Comparison of ENCODE assay signal across 28 mouse cellular contexts in the genomic region with DNA sequence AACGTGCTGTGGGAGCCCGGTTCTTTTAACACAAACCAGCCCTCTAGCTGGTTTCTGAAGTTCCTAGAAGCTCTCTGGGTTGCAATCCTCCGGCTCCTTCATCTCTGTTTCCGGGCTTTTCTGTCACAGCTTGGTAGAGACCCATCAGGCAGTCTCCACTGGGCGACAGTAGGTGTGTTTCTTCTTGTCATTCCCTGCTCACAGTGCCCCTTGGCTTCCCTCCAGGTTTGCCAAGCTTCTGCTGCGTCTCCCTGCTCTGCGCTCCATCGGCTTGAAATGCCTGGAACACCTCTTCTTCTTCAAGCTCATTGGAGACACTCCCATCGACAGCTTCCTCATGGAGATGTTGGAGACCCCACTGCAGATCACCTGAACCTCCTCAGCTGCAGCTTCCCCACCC. TPM values are rescaled to one million over a fixed set of nuclear protein-coding genes. Genes with fewer than 3 reads are reported as not detected.
DNase-seq lines count a peak whose midpoint lies in the region; ATAC-seq and TF ChIP-seq lines count a peak whose summit lies in the region.
"Had no signal": no experiment of that assay in that cellular context is flagged by ENCODE, and none has a peak within 500 bp of the region (broad histone marks: within the 10 kb centered on the region; RNA-seq: fewer than 3 reads in every experiment).

No protein-coding gene starts in this region.

- WGBS in cerebellum, adult 2 months, result 18% methylated on average over 9 of the region's 9 CpGs
- 53% methylated on average over 9 of the region's 9 CpGs for WGBS in heart, embryonic 13.5 days
- WGBS in midbrain, postnatal 0 days, result 79% methylated on average over 9 of the region's 9 CpGs
- 83% methylated on average over 9 of the region's 9 CpGs for WGBS in midbrain, embryonic 10.5 days

- H3K27me3 ChIP-seq in cerebellum, adult 2 months (ENCODE audit: control insufficient read depth, insufficient read depth, low read length), result no peaks in the 10 kb centered on the region
- H3K27me3 ChIP-seq in heart, embryonic 13.5 days (replicated peaks), result peaks cover 51% of the 10 kb centered on the region
- no peaks in the 10 kb centered on the region for H3K27me3 ChIP-seq in midbrain, postnatal 0 days (ENCODE audit: insufficient read depth, low read length)
- H3K27me3 ChIP-seq in midbrain, embryonic 10.5 days (ENCODE audit: low read depth, poor library complexity, severe bottlenecking), result peaks cover 17% of the 10 kb centered on the region
- H3K27me3 ChIP-seq: hindbrain, embryonic 15.5 days; stomach, embryonic 15.5 days had no signal

- no peak for TF ChIP-seq POLR2A in cerebellum, adult 2 months (IDR thresholded peaks at IDR 0.05; ENCODE audit: borderline replicate concordance, insufficient read depth, low read length)

- peak; percentile 16 to 23 for DNase-seq in cerebellum, adult 2 months
- DNase-seq in cerebellum, adult 9-10 months, result no peak
- DNase-seq in heart, postnatal 10 days, result no peak
- DNase-seq in midbrain, postnatal 0 days (ENCODE audit: low spot score), result peak; percentile 13
- no peak for DNase-seq in midbrain, embryonic 10.5 days (ENCODE audit: low spot score)
- DNase-seq in adrenal gland, postnatal 36 days, result peak; percentile 29
- no peak for DNase-seq in liver
- DNase-seq: gastrocnemius, postnatal 14 days; kidney, adult 18-20 months; kidney, postnatal 36 days; layer of hippocampus, postnatal 36 days; lung, embryonic 14.5 days; lung, postnatal 14 days had no signal

- H3K27ac ChIP-seq in cerebellum, adult 2 months (ENCODE audit: insufficient read depth, low read length), result no peak overlapping the region
- H3K27ac ChIP-seq in heart, embryonic 13.5 days (replicated peaks), result no peak overlapping the region
- H3K27ac ChIP-seq in midbrain, postnatal 0 days (ENCODE audit: low read depth, low read length), result no peak overlapping the region
- no peak overlapping the region for H3K27ac ChIP-seq in midbrain, embryonic 10.5 days (replicated peaks)
- H3K27ac ChIP-seq: embryonic facial prominence, embryonic 12.5 days; heart, embryonic 10.5 days; hindbrain, embryonic 15.5 days; layer of hippocampus, adult 2 months; liver, embryonic 15.5 days; midbrain, embryonic 15.5 days; stomach, embryonic 15.5 days had no signal

- TF ChIP-seq CTCF in cerebellum, adult 2 months (IDR thresholded peaks at IDR 0.05; ENCODE audit: borderline replicate concordance, insufficient read depth, low read depth, low read length), result no peak
- no peak for TF ChIP-seq CTCF in midbrain, postnatal 0 days (IDR thresholded peaks at IDR 0.05)

- intact Hi-C loops in heart, postnatal 10 days (cut with DNase I), result loop anchor here (5.0 kb wide), 1 partner anchor 67 kb away; no protein-coding TSS in a partner anchor

- no peak overlapping the region for H3K9ac ChIP-seq in heart, embryonic 13.5 days
- no peak overlapping the region for H3K9ac ChIP-seq in midbrain, postnatal 0 days (replicated peaks; ENCODE audit: low read length, poor library complexity, severe bottlenecking)
- H3K9ac ChIP-seq: embryonic facial prominence, embryonic 12.5 days; hindbrain, embryonic 15.5 days; liver, embryonic 15.5 days; lung, embryonic 14.5 days; midbrain, embryonic 15.5 days; stomach, embryonic 15.5 days had no signal

- H3K4me1 ChIP-seq in cerebellum, adult 2 months (ENCODE audit: control insufficient read depth, insufficient read depth, low read length), result no peaks in the 10 kb centered on the region; the same call in 1 of the 2 replicates
- peaks cover 7% of the 10 kb centered on the region; the same call in 1 of the 2 replicates for H3K4me1 ChIP-seq in heart, embryonic 13.5 days
- H3K4me1 ChIP-seq in midbrain, postnatal 0 days (ENCODE audit: insufficient read depth, low read length), result no peaks in the 10 kb centered on the region
- H3K4me1 ChIP-seq in midbrain, embryonic 10.5 days, result peaks cover 6% of the 10 kb centered on the region
- H3K4me1 ChIP-seq: embryonic facial prominence, embryonic 12.5 days; heart, embryonic 10.5 days; hindbrain, embryonic 15.5 days; liver, embryonic 15.5 days; midbrain, embryonic 15.5 days; stomach, embryonic 15.5 days had no signal

- H3K9me3 ChIP-seq in heart, embryonic 13.5 days, result no peaks in the 10 kb centered on the region
- no peaks in the 10 kb centered on the region for H3K9me3 ChIP-seq in midbrain, postnatal 0 days (ENCODE audit: low read length)
- H3K9me3 ChIP-seq in midbrain, embryonic 10.5 days (replicated peaks), result no peaks in the 10 kb centered on the region
- H3K9me3 ChIP-seq: embryonic facial prominence, embryonic 12.5 days; heart, embryonic 10.5 days; hindbrain, embryonic 15.5 days; liver, embryonic 15.5 days; midbrain, embryonic 15.5 days; stomach, embryonic 15.5 days had no signal

- no peaks in the 10 kb centered on the region for H3K36me3 ChIP-seq in heart, embryonic 13.5 days
- H3K36me3 ChIP-seq in midbrain, postnatal 0 days (ENCODE audit: insufficient read depth, low read length), result no peaks in the 10 kb centered on the region
- no peaks in the 10 kb centered on the region for H3K36me3 ChIP-seq in midbrain, embryonic 10.5 days
- H3K36me3 ChIP-seq: embryonic facial prominence, embryonic 12.5 days; heart, embryonic 10.5 days; hindbrain, embryonic 15.5 days; liver, embryonic 15.5 days; midbrain, embryonic 15.5 days; stomach, embryonic 15.5 days had no signal

- ATAC-seq in heart, embryonic 13.5 days (ENCODE audit: extremely low read depth, insufficient number of reproducible peaks, low FRiP score, low TSS enrichment), result no peak
- no peak for ATAC-seq in midbrain, postnatal 0 days (ENCODE audit: low FRiP score)
- ATAC-seq: CD4-positive, CD25-positive, alpha-beta regulatory T cell, adult 4 months; forebrain, embryonic 14.5 days; midbrain, embryonic 15.5 days had no signal

- H3K4me2 ChIP-seq in heart, embryonic 13.5 days, result 0 out of 2 replicates have a peak overlapping the region, but pooled peaks have one; percentile 7
- H3K4me2 ChIP-seq in midbrain, postnatal 0 days (ENCODE audit: low read depth, low read length, poor library complexity, severe bottlenecking), result no peak overlapping the region
- H3K4me2 ChIP-seq: embryonic facial prominence, embryonic 12.5 days; hindbrain, embryonic 15.5 days; liver, embryonic 15.5 days; lung, embryonic 14.5 days; midbrain, embryonic 15.5 days; stomach, embryonic 15.5 days had no signal

- no peak overlapping the region for H3K4me3 ChIP-seq in cerebellum, adult 2 months (replicated peaks; ENCODE audit: insufficient read depth, low read depth, low read length)
- no peak overlapping the region for H3K4me3 ChIP-seq in heart, embryonic 13.5 days
- no peak overlapping the region for H3K4me3 ChIP-seq in midbrain, postnatal 0 days (ENCODE audit: low read depth, low read length)
- H3K4me3 ChIP-seq in midbrain, embryonic 10.5 days, result no peak overlapping the region
- H3K4me3 ChIP-seq: embryonic facial prominence, embryonic 12.5 days; heart, embryonic 10.5 days; hindbrain, embryonic 15.5 days; layer of hippocampus, adult 2 months; liver, embryonic 15.5 days; midbrain, embryonic 15.5 days; stomach, embryonic 15.5 days had no signal

RNA-seq across cellular contexts. Expression of gene Rxrg, which starts 40.7 kb away (rescaled TPM):
- 1.6 and 1.7 TPM in 2 replicates for polyA plus RNA-seq in cerebellum, adult 2 months (2012; rRNA removed)
- 2.0 and 2.1 TPM in 2 replicates for polyA plus RNA-seq in heart, embryonic 13.5 days (2015; fragmentation: Nextera tagmentation; extraction: Ambion mirVana)
- total RNA-seq in heart, postnatal 10 days (2021), result 10 to 100 TPM; 25.8 to 28.4 TPM
- total RNA-seq in midbrain, postnatal 0 days (2014; rRNA removed), result 11.2 and 11.4 TPM in 2 replicates
- 12.8 and 13.8 TPM in 2 replicates for polyA plus RNA-seq in midbrain, postnatal 0 days (2015; fragmentation: Nextera tagmentation; extraction: Ambion mirVana)
- 2.2 and 3.2 TPM in 2 replicates for polyA plus RNA-seq in midbrain, embryonic 10.5 days (2016; fragmentation: Nextera tagmentation; extraction: Ambion mirVana)
- 1 to 10 TPM; 4.8 to 5.1 TPM for total RNA-seq in adrenal gland, postnatal 36 days (2021)
- total RNA-seq: granulocyte monocyte progenitor cell, adult 5-6 weeks; hematopoietic stem cell, adult 5-6 weeks; neutrophil, adult 5-6 weeks had no signal
- polyA plus RNA-seq: CD4-positive, CD25-positive, alpha-beta regulatory T cell, adult 4 months had no signal

RNA-seq across cellular contexts. Expression of gene Lmx1a, which starts 50.1 kb away (rescaled TPM):
- 1.1 and 1.3 TPM in 2 replicates for polyA plus RNA-seq in cerebellum, adult 2 months (2012; rRNA removed)
- polyA plus RNA-seq in heart, embryonic 13.5 days (2015; fragmentation: Nextera tagmentation; extraction: Ambion mirVana), result 0.50 and 1.3 TPM in 2 replicates
- not detected for total RNA-seq in heart, postnatal 10 days (2021)
- total RNA-seq in midbrain, postnatal 0 days (2014; rRNA removed), result 3.9 and 6.3 TPM in 2 replicates
- 3.2 and 3.5 TPM in 2 replicates for polyA plus RNA-seq in midbrain, postnatal 0 days (2015; fragmentation: Nextera tagmentation; extraction: Ambion mirVana)
- polyA plus RNA-seq in midbrain, embryonic 10.5 days (2016; fragmentation: Nextera tagmentation; extraction: Ambion mirVana), result 15.0 and 18.7 TPM in 2 replicates
- total RNA-seq in adrenal gland, postnatal 36 days (2021), result under 1 TPM in 1 of 2 experiments, not detected in 1; 0.13 TPM
- total RNA-seq: granulocyte monocyte progenitor cell, adult 5-6 weeks; hematopoietic stem cell, adult 5-6 weeks; liver, adult 2 months; neutrophil, adult 5-6 weeks had no signal
- polyA plus RNA-seq: CD4-positive, CD25-positive, alpha-beta regulatory T cell, adult 4 months; heart, embryonic 16.5 days; liver, adult 2 months; lung, embryonic 14.5 days had no signal

Comparison
In these comparisons a context has a peak if more than half of its experiments do, and no peak if none do; other contexts are left out.
1. DNase-seq: peak in cerebellum, adult 2 months (2 of 2), midbrain, postnatal 0 days (single experiment) and adrenal gland, postnatal 36 days (2 of 2); none in cerebellum, adult 9-10 months (single experiment), heart, postnatal 10 days (0 of 2), midbrain, embryonic 10.5 days (single experiment) and liver (single experiment).